Mouse (Mus musculus) MEL-GATA-1-ER (cell line): ENCODE data around the gene Scfd2.
A peak's percentile ranks its signal among the peaks of the same experiment; 100 is the strongest.

Experiments used
- DNase-seq: peaks from one replicate; pipeline ENCODE4 v3.0.0-alpha.2; 2012; ENCODE audit warnings: low read depth; ENCODE audit errors: extremely low read depth

Gene Scfd2

GRCm38 (mm10) chr5:74531630-74532280, at the start of gene Scfd2:
Scfd2 (minus strand) TSS chr5:74531759.
- DNase-seq = peak; percentile 92

GRCm38 (mm10) chr5:74571767-74572166, 40.2 kb upstream of the Scfd2 start:
- DNase-seq = no peak

GRCm38 (mm10) chr5:74561151-74561550, 29.6 kb upstream of the Scfd2 start:
- DNase-seq = no peak

GRCm38 (mm10) chr5:74549566-74549965, 18.0 kb upstream of the Scfd2 start:
- no peak for DNase-seq

GRCm38 (mm10) chr5:74545606-74546005, 14.0 kb upstream of the Scfd2 start:
- DNase-seq = no peak

- peak; percentile 33 for DNase-seq
These were observed 4.8 kb upstream of the Scfd2 start for GRCm38 (mm10) chr5:74536180-74536947.

- DNase-seq = peak; percentile 83
These were observed 3.9 kb upstream of the Scfd2 start, which contains the start of gene Fip1l1 for GRCm38 (mm10) chr5:74535240-74536021. Fip1l1 (plus strand) TSS chr5:74535449.

- DNase-seq = peak; percentile 11
These were observed 774 bp downstream of the Scfd2 start for GRCm38 (mm10) chr5:74530785-74531184.

- peak; percentile 44 for DNase-seq
These were observed 4.5 kb downstream of the Scfd2 start for GRCm38 (mm10) chr5:74527025-74527424.

- DNase-seq = no peak
These were observed 19.9 kb downstream of the Scfd2 start for GRCm38 (mm10) chr5:74511686-74512085.

GRCm38 (mm10) chr5:74492705-74493104, 38.9 kb downstream of the Scfd2 start:
- no peak for DNase-seq

- DNase-seq = no peak
These were observed 46.9 kb downstream of the Scfd2 start for GRCm38 (mm10) chr5:74484646-74485045.

GRCm38 (mm10) chr5:74482633-74483032, 48.9 kb downstream of the Scfd2 start:
- no peak for DNase-seq

- DNase-seq = no peak
These were observed 49.5 kb downstream of the Scfd2 start for GRCm38 (mm10) chr5:74482034-74482433.

GRCm38 (mm10) chr5:74480409-74480808, 51.1 kb downstream of the Scfd2 start:
- no peak for DNase-seq

GRCm38 (mm10) chr5:74479947-74480346, 51.6 kb downstream of the Scfd2 start:
- peak; percentile 59 for DNase-seq

GRCm38 (mm10) chr5:74479157-74479556, 52.4 kb downstream of the Scfd2 start:
- DNase-seq = no peak

- DNase-seq = no peak
These were observed 55.0 kb downstream of the Scfd2 start for GRCm38 (mm10) chr5:74476551-74476950.

- DNase-seq = no peak
These were observed 58.4 kb downstream of the Scfd2 start for GRCm38 (mm10) chr5:74473117-74473516.

GRCm38 (mm10) chr5:74470819-74471218, 60.7 kb downstream of the Scfd2 start:
- DNase-seq = no peak

- no peak for DNase-seq
These were observed 61.9 kb downstream of the Scfd2 start for GRCm38 (mm10) chr5:74469620-74470019.

- no peak for DNase-seq
These were observed 63.8 kb downstream of the Scfd2 start for GRCm38 (mm10) chr5:74467753-74468152.
